Mouse (Mus musculus): ENCODE measurements around the gene Extl1.
"Not testable (repeated sequence)": the region's sequence is repeated elsewhere in the genome, so short reads cannot be mapped to it uniquely, and the experiment has no call there.

The Extl1 gene

DNA sequence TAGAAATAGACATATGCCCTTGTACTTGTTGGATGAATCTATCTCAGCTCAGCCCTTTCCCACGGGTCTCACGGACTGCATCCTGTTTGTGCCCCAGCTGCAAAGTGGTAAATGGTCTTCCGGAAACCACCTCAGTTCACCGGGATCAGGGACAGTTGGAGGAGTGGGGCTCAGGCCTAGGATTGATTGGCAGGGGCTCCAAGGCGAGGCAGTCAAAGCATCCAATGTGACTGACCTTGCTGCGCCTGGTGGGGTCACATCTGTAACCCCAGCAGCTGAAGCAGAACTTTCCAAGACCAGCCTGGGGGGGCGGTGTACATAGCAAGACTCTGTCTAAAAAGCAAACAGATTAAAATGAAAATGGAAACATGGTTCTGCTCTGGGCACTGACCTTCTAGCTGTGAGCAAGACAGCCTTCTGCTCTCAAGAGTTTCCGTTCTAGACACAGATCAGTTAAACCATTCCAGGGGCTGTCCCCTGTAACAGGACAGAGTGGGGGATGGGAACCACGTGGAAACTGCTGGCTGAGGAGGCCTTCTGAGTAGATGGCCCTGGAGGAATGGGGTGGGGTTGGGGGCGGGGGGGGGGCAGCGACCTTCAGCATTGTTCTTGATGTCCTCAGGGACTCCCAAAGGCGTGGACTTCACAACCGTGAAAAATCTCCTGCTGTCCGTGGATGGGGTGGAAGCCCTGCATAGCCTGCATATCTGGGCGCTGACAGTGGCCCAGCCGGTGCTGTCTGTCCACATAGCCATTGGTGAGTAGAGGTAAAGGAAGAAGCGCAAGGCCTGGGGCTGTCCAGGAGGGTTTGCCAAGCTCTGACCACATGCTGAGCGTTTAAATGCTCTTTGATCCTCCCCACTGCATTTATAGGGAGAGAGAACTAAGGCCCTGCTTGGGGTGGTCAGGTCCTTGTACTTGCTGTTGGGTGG, 32.1 kb downstream of the Extl1 start:
- no peak for DNase-seq (ENCODE audit: extremely low spot score)

DNA sequence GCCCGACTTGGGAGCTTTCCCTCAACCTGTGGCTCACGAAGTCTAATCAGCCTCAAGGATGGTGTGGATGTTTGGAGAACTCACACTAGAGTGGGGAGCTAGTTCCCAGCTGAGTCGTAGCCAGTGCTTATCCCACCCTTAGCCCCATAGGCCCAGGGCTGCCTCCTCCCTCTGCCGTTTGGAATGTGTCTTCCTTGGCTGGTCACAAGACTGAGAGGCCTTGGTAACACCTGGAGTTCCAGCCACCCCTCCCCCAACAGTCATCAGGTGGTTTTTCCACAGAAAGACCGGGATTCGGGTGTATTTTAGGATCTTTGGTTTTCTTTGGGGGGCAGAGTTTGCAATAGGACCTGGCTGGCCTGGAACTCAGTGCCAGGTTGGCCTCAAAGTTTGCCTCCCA, 33.0 kb downstream of the Extl1 start:
- no peak for DNase-seq (ENCODE audit: extremely low spot score)

DNA sequence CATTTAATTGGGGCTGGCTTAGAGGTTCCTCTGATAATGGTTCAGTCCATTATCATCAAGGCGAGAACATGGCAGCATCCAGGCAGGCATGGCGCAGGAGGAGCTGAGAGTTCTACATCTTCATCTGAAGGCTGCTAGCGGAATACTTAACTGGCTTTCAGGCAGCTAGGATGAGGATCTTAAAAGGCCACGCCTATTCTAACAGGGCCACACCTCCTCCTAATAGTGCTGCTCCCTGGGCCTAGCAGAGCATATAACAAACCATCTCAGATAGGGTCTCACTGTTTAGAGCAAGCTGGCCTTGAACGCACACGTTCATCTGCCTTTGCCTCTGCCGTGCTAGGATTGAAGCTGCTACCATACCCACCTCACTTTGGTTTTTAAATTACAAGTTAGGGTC, 33.8 kb downstream of the Extl1 start:
- DNase-seq (ENCODE audit: extremely low spot score): no peak

DNA sequence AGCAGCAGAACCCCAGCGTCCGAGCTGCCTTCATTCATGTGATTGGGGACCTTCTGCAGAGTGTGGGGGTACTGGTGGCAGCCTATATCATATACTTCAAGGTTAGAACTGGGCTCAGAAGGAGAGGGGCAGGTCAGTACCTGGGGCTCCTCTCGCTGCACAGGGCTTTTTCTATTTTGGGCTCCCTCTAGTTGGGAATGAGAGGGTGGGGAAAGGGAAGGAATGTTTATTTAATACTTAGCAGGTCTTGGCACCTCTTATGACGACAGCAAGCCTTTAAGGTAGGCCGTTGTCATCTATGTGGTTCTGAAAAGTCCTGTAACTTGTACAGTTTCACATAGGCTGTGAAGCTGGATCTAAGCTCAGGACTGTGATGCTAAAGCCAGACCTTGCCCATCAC, 35.1 kb downstream of the Extl1 start:
- DNase-seq (ENCODE audit: extremely low spot score): no peak

DNA sequence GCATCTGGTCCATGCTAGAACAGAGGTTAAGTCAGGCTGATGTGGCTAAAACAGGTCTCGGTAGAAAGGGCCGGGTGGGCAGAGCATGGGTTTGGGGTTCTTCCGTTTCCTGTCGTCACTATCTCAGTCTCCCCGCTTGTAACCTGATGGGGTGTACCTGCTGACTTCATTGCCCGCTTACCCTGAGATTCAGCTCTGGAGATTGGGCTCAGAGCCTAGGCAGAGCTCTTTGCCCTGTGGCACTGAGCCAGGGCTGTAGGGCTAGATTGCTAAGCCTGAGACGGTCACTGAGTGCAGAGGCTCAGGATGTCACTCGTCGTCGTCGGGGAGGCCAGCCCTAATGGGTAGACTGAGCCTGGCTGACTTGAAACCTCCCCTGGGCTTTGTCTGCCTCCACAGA, 35.6 kb downstream of the Extl1 start:
- no peak for DNase-seq (ENCODE audit: extremely low spot score)

DNA sequence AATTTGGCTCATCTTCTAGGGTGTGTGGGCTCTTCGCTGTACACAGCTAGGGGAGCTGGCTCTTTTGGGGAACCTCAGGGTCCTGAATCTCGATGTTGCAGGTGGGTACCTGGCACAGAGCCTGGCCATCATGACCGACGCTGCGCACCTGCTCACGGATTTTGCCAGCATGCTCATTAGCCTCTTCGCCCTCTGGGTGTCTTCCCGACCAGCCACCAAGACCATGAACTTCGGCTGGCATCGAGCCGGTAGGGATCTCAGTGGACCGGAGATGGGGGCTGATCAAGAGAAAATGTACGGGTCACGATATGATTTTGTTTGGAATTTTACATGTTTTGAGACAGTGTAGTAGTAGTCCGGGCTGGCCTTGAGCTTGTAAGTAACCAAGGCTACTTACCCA, 37.8 kb downstream of the Extl1 start:
- no peak for DNase-seq (ENCODE audit: extremely low spot score)

DNA sequence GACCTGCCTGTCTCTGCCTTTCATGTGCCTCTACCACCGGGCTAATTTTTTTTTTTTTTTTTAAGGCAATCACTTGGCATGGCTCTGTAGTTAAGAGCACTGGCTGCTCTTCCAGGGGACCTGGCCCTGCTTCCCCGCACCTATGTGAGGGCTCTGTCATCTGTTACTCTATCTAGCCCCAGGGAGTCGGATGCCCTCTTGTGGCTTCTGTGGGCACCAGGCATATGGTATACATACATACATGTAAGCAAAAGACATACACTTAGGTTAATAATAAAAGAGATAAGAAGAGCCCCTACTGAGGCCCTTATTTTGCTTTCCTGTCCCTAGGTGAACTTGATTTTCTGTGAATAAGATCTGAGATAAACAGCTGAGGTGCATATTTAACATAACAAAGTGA, 39.0 kb downstream of the Extl1 start:
- no peak for DNase-seq (ENCODE audit: extremely low spot score)

DNA sequence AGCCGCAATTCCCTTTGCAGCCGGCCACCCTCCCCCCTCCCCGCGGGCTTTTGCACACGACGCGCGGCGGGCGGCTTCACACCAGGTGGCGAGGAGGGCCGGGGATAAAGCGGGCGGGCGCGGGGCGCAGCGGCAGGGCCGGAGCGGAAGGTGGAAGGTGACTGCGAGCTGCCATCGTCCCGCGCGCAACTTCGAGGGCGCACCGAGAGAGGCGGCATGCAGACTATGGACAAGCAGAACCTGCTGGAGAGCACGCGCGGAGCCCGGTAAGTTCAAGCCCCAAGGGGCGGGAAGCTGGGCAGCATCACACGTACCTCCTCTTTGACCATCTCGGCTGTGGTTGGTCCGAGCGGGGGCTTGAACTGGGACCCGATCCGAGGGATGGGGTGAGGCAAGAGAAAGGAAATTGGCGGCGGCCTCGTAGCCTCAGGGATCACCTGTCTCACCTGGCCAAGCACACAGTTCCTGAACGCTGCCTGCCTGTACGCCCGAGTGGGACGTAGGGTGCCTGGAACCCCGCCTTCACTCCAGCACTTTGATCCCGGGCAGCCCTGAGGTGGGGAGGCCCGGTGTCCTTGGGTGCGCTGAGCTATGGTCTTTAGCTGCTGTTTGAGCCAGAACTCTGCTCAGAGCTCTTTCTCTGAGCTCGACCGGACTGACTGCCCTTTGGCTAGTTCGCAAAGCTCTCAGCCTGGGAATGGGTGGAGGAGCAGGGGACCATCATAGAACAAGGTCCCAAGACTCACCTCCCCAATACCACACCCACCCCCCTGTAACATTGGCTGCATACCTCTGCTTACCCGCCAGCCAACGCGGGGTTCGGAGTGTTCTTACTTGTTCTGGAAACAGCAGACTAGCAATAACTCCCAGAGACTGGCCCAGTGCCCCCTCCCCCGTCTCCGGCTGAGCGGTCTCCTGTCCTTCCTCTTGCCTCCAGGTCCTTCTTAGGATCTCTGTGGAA, 40.3 kb downstream of the Extl1 start, which contains the start of gene Slc30a2:
Gene Slc30a2 (plus strand): TSS at position 111 of the 961 bp plus-strand sequence.
- peak; percentile 47 for DNase-seq (ENCODE audit: extremely low spot score)

DNA sequence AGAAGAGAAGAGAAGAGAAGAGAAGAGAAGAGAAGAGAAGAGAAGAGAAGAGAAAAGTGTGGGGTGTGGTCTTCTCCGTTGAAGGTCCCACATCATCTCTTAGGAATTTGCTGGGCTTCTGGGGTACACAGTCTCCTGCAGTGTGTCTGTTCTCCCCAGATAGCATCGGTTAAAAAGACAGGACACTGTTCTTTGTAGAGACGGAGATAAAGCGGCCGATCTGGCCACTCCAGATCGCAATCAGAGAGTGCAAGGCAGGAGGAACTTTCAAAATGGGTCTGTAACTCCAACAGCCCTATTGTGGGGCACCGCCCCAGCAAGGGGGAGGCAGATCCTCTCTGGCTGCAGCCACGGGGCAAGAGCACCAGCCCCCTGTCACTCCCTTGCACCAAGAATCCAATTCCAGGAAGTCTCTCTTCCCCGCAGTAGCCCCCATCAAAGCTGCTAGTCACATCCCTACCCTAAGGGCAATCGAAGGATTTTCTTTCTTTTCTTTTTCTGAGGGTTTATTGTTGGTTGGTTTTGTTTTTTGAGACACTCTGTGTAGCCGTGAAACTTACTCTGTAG, 41.4 kb downstream of the Extl1 start:
- no peak for DNase-seq (ENCODE audit: extremely low spot score)

DNA sequence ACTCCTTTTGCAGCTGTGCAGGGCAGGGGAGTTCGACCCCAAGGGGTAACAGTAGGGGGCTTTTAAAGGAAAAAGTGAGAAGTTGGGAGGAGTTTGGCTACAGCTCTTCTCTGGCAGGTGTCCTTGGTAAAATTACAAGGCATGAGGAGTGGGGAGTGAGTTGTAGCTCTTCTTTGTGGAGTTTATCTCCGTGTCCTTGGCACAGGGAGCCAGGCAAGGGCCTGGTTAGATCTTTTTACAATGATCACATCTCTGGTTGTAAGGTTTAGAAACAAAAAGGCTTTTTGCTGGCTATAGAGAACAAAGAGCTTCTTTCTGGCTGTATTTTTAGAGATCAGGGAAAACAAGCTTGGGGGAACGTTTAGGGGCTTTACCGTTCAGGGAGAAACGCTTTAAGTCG, 42.4 kb downstream of the Extl1 start:
- not testable (repeated sequence) for DNase-seq (ENCODE audit: extremely low spot score)

DNA sequence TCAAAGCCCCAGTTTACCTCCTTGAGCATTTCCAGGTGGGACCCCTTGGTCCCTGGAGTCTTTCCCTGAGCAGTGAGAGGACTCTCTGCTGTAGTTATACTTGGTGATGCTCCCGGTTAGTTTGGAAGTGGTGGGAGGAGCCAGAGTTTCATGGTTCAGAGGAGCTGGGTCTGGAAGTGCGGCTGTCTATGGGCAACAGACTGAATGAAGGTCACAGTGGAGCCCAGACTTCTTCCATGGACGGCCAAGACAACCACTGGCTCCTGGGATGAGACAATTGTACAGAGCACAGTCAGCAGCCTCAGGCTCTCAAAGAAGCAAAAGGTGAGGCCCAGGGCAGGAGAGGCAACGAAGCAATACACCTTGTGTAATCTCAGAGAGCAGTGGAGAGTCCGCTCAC, 53.4 kb downstream of the Extl1 start:
- DNase-seq (ENCODE audit: extremely low spot score): no peak

DNA sequence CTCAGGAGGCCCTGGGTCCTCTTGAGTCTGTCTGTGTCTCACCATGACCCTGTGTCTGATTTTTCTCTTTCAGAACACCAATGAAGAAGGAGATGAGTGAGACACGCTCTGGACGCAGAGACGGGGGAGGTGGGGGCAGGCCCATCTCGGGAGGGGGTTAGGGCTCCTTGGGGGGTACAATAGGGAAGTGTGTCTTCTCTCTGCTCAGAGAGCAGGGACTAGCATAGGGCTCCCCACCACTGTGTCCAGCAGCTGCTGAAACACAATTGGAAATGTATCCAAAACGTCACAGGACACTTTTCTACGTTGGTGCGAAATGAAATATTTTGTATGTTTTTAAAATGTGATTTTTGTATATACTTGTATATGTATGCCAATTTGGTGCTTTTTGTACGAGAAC, 54.8 kb downstream of the Extl1 start:
- DNase-seq (ENCODE audit: extremely low spot score): no peak

DNA sequence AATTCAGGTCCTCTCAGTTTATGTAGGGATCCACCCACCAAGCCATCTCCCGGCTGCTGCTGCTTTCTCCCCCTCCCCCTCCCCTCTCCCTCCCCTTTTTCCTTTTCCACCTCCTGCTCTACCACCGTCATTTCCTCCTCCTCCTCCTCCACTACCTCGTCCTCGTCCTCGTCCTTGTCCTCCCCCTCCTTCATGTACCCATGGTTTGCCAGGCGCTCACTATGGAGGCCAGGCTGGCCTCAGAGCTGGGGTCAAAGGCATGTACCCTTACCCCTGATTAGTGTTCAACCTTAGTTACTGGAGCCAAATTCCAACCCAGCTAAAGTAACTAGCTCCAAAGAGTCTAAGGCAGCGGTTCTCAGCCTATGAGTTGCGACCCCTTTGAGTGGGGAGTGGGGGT, 55.5 kb downstream of the Extl1 start:
- no peak for DNase-seq (ENCODE audit: extremely low spot score)

DNA sequence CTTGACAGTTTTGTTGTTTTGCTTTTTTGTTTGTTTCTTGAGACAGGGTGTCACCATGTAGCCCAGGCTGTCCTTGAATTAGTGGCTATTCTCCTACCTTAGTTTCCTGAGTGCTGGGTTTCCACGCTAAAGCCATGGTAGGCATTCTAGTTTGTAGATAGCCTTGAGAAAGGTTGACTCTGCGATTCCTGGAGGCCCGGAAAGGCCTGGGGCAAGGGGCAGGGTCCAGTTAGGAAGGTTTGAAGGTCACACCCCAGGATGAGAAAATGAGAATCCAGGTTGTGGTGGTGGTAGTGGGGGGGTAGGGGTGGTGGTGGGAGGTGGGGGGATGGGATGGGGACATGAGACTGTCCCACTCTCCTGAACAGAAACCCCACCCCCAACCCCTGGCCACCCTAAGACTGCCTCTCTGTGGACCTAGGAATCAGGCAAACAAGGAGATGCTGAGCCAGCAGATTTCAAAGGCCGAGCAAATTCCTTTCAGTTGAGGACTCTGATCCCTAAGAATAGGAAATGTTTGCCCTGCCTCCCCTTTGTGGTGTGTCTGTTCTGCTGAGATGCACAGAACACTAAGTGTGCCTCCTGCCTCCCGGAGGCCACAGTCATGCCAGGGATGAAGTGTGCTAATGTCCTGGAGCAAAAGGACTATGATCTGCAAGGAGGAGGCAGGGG, 56.7 kb downstream of the Extl1 start:
- DNase-seq (ENCODE audit: extremely low spot score): no peak

DNA sequence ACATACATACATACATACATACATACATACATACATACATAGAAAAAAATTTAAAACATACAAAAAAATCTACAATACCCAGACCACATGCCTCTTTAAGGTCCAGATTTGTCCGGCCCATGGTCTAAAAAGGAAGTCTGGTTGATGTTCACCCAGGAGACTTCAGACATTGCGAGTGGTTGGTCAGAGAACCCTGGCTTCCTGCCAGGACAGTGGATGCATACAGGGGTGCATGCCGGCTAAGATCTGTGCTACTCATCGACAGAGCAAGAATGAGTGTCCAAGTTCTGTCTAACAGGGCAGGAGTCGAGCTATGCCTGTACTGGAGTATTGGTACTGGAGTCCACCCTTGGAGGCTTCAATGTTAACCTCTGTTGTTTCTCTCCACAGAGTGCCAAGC, 59.0 kb downstream of the Extl1 start:
- DNase-seq (ENCODE audit: extremely low spot score): no peak

DNA sequence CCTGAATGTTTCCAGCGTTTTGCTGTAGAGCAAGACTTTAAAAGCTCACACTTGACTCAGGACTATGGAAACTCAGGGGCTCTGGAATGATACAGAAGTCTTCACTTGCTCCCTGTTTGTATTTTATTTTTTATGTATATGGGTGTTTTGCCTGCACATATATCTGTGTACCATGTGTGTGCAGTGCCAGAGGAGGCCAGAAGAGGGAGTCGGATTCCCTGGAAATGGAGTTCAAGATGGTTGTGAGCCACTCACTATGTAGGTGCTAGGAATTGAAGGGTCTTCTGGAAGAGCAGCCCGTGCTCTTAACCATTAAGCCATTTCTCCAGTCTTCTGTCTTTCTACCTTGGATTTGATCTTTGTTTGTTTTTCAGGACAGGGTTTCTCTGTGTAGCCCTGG, 62.1 kb downstream of the Extl1 start:
- no peak for DNase-seq (ENCODE audit: extremely low spot score)

DNA sequence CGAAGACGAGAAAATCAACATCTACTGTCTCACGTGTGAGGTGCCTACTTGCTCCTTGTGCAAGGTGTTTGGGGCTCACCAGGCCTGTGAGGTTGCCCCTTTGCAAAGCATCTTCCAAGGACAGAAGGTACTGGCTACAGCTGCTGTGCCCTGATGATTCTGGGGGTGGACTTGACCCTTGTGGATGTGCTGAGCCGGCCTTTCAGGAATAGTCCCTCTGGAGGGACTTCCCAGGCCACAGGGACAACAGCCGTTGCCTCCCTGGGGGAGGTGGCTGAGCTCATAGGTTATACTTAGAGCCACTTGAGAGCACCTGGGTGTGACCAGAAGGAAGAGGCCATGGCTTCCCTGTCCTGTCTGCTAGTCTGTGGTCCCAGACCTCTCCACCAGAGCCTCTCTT, 64.0 kb downstream of the Extl1 start:
- no peak for DNase-seq (ENCODE audit: extremely low spot score)

DNA sequence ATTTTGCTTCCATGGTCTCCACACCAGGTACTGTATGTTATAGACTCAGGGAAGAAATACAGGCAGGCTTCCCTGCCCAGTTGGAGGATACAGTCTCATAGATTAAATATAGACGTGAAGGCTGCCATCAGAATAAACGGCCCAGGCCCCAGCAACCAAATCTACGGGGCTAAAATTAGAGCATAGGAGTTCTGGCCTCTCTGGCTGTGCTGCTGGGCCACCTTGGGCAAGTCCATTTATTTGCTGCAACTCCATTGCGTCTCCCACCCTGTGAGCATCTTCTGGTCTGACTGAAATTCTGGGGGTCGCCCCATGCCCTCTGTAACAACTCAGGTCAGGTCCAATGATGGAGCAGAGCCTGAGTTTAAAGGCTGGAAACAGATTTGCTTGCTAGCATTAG, 64.6 kb downstream of the Extl1 start:
- DNase-seq (ENCODE audit: extremely low spot score): no peak

DNA sequence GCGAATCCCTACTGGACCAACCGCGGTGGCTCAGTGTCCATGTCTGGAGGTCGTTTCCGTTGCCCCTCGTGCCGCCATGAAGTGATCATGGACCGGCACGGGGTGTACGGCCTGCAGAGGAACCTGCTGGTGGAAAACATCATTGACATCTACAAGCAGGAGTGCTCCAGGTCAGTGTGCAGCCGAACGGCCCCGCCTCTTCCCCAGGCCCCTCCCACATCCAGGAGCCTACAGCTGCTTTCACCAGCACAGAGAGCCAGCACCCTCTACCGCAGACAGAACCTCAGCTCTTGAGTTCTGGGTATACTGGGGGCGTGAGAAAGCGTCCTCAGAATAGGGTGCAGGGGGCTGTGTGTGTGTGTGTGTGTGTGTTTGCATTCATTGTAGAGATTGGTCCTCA, 67.3 kb downstream of the Extl1 start:
- DNase-seq (ENCODE audit: extremely low spot score): no peak

DNA sequence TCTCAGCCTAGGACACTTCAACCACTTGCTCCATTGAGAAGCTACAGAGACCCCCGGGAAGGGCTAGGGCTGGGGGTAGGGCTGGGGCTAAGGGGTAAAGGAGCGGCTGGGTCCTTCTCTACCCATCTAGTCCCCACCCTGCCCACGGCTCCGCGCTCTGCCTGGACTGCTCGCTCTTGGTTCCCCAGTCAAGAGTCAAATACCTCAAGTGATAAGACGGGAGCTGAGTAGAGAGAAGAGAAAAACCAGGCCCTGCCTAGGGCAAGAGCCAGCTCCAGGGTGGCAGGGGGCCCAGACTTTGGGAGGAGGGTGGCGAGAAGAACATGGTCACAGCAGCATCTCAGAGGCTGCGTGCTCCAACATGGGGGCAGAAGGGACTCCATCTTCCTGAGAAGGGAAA, 68.2 kb downstream of the Extl1 start:
- no peak for DNase-seq (ENCODE audit: extremely low spot score)

DNA sequence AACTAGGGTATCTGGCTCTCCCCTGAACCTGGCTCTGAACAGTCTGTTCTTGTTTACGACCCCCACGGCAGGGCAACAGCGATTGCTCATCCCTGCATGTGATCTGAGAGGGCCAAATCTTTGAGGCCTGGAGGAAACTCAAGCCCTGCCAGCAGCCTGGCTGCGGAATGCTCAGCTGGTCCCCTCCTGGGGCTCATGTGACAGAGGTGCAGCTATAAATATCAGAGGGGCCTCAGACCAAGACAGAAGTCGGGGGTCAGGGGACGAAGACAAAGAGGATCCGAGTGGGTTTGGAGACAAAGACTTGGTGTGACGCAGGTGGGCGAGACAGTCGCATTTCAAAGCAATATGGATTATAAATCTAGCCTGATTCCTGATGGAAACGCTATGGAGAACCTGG, 68.8 kb downstream of the Extl1 start, which contains the start of gene Trim63:
Gene Trim63 (plus strand): TSS at position 245 of the 400 bp plus-strand sequence.
- DNase-seq (ENCODE audit: extremely low spot score): peak; percentile 19

All from embryo, embryonic 9.5 days (tissue).